Mouse (Mus musculus) ES-E14 (cell line): ENCODE data around the gene Dtx3l. TPM values are rescaled to one million over a fixed set of nuclear protein-coding genes. Genes with fewer than 3 reads are reported as not detected.

Experiments
- DNase-seq: peaks from one replicate; pipeline ENCODE4 v3.0.0-alpha.2; 2013; ENCODE audit warnings: low read depth, low spot score
- H3K27ac ChIP-seq: 2 replicates; pipeline ENCODE4 v1.5.1; 2012; ENCODE audit warnings: low read depth, mild to moderate bottlenecking, low read length, moderate library complexity, mixed read lengths; ENCODE audit not compliant: poor library complexity, insufficient read depth, severe bottlenecking
- H3K36me3 ChIP-seq: 2 replicates; pipeline ENCODE4 v1.6.1; 2012; ENCODE audit warnings: mild to moderate bottlenecking, low read length, moderate library complexity, mixed read lengths; ENCODE audit not compliant: control insufficient read depth, poor library complexity, insufficient read depth, severe bottlenecking
- H3K4me1 ChIP-seq, 2 experiments: fragments of 150-350 bp in 1 of 2; sonication (generic) in 1 of 2; 2 replicates each; pipeline ENCODE4 v1.6.1; 2012; ENCODE audit warnings: low read length in 2 of 2, mild to moderate bottlenecking in 1 of 2, mixed read lengths in 1 of 2; ENCODE audit not compliant: control insufficient read depth in 2 of 2, insufficient read depth in 2 of 2, poor library complexity in 1 of 2
- H3K4me3 ChIP-seq, 2 experiments: fragments of 150-350 bp in 1 of 2; sonication (generic) in 1 of 2; 2 replicates each; pipeline ENCODE4 v1.5.1; 2012; ENCODE audit warnings: low read length in 2 of 2, low read depth in 1 of 2, mild to moderate bottlenecking in 1 of 2, mixed read lengths in 1 of 2; ENCODE audit not compliant: insufficient read depth in 1 of 2, poor library complexity in 1 of 2, severe bottlenecking in 1 of 2
- H3K9ac ChIP-seq: 2 replicates; pipeline ENCODE4 v1.6.1; 2012; ENCODE audit warnings: low read depth, mild to moderate bottlenecking, low read length, mixed read lengths; ENCODE audit not compliant: poor library complexity, insufficient read depth, severe bottlenecking
- H3K9me3 ChIP-seq: fragments of 150-350 bp; sonication (generic); 2 replicates; pipeline ENCODE4 v1.6.1; 2012; ENCODE audit warnings: low read depth, mild to moderate bottlenecking, low read length; ENCODE audit not compliant: control insufficient read depth, insufficient read depth
- CHD2 ChIP-seq: IDR thresholded peaks from 2 replicates; pipeline ENCODE4 v1.6.1; 2014; ENCODE audit warnings: mild to moderate bottlenecking, low read depth, low read length, inconsistent platforms
- HCFC1 ChIP-seq: IDR thresholded peaks from 2 replicates; pipeline ENCODE4 v1.6.1; 2012; ENCODE audit warnings: low read length, inconsistent platforms, borderline replicate concordance; ENCODE audit not compliant: insufficient read depth
- MAFK ChIP-seq: IDR thresholded peaks from 2 replicates; pipeline ENCODE4 v1.6.1; 2014; ENCODE audit warnings: mild to moderate bottlenecking, low read depth, low read length, inconsistent platforms; ENCODE audit not compliant: insufficient read depth
- ZC3H11A ChIP-seq: IDR thresholded peaks from 2 replicates; pipeline ENCODE4 v1.6.1; 2012; ENCODE audit warnings: low read depth, mild to moderate bottlenecking, inconsistent platforms, low read length, borderline replicate concordance
- ZNF384 ChIP-seq: IDR thresholded peaks from 2 replicates; pipeline ENCODE4 v1.6.1; 2012; ENCODE audit warnings: low read depth, low read length, inconsistent platforms
- in situ Hi-C, 2 experiments: fragments of 600-800 bp; cut with MboI; formaldehyde crosslinking; loops; one replicate each; pipeline ENCODE4 v1.15.1; 2025; ENCODE audit warnings: low sequenced_read_pairs in 2 of 2, inconsistent platforms in 1 of 2; ENCODE audit not compliant: unreplicated experiment in 2 of 2
- total RNA-seq: library from RNA; depleted of rRNA; stranded (reverse); fragments of 300-350 nt; gene quantifications from 2 replicates; pipeline ENCODE4 v1.2.3, GENCODE M21; 2012

The Dtx3l gene
- total RNA-seq, 1 experiment = 3.2 TPM

GRCm38 (mm10) chr16:35951216-35951615, 12.3 kb upstream of the Dtx3l start:
- H3K4me3 ChIP-seq = no peak overlapping the region
- H3K27ac ChIP-seq = peak overlapping the region; percentile 23; the same call in 1 of the 2 replicates
- H3K9ac ChIP-seq = no peak overlapping the region
- peaks cover 0 to 9% of the 10 kb centered on the region in 2 experiments; a peak in 2 of 4 replicates for H3K4me1 ChIP-seq
- no peak for TF ChIP-seq MAFK
- TF ChIP-seq ZNF384 = no peak
- TF ChIP-seq ZC3H11A = no peak
- TF ChIP-seq CHD2 = no peak
- TF ChIP-seq HCFC1 = no peak
- DNase-seq = no peak
- in situ Hi-C loops = no loop called here
- no peaks in the 10 kb centered on the region for H3K9me3 ChIP-seq
- H3K36me3 ChIP-seq = no peaks in the 10 kb centered on the region; the same call in 1 of the 2 replicates

GRCm38 (mm10) chr16:35949264-35949663, 10.3 kb upstream of the Dtx3l start:
- Histone ChIP-seq H3K9ac (no peak overlapping the region), H3K36me3 (no peaks in the 10 kb centered on the region; the same call in 1 of the 2 replicates), H3K4me3 (no peak overlapping the region), H3K27ac (no peak overlapping the region), H3K4me1 (peaks cover 0 to 9% of the 10 kb centered on the region in 2 experiments; a peak in 2 of 4 replicates), H3K9me3 (no peaks in the 10 kb centered on the region)
- DNase-seq = no peak
- in situ Hi-C loops = no loop called here
- TF ChIP-seq MAFK (no peak), ZC3H11A (no peak), CHD2 (no peak)

- H3K9me3 ChIP-seq = no peaks in the 10 kb centered on the region
- no peak overlapping the region for H3K27ac ChIP-seq
- peak; percentile 31 for DNase-seq
- TF ChIP-seq HCFC1 (no peak), CHD2 (no peak)
- H3K9ac ChIP-seq = no peak overlapping the region
- no peak overlapping the region for H3K4me3 ChIP-seq
- peaks cover 0 to 2% of the 10 kb centered on the region in 2 experiments; a peak in 1 of 4 replicates for H3K4me1 ChIP-seq
- in situ Hi-C loops = no loop called here
- no peaks in the 10 kb centered on the region for H3K36me3 ChIP-seq
Observed at GRCm38 (mm10) chr16:35941382-35941781, 2.4 kb upstream of the Dtx3l start.

- TF ChIP-seq ZC3H11A = no peak
- TF ChIP-seq ZNF384 = no peak
- no peak for TF ChIP-seq MAFK
- no peak for TF ChIP-seq HCFC1
- no peak for TF ChIP-seq CHD2
- no peak overlapping the region; the same call in 1 of the 2 replicates for H3K9ac ChIP-seq
- no peak overlapping the region for H3K27ac ChIP-seq
- H3K4me1 ChIP-seq = peaks cover 0 to 2% of the 10 kb centered on the region in 2 experiments; a peak in 1 of 4 replicates
- no peaks in the 10 kb centered on the region for H3K9me3 ChIP-seq
- in situ Hi-C loops = no loop called here
- no peaks in the 10 kb centered on the region for H3K36me3 ChIP-seq
- peak; percentile 54 for DNase-seq
- peak overlapping the region; percentile 70 to 76; a peak in 3 of 4 replicates for H3K4me3 ChIP-seq
Observed at GRCm38 (mm10) chr16:35939690-35940089, 739 bp upstream of the Dtx3l start.

- peak overlapping the region; percentile 80; the same call in 1 of the 2 replicates for H3K9ac ChIP-seq
- TF ChIP-seq ZC3H11A = no peak
- no peak for TF ChIP-seq MAFK
- H3K4me1 ChIP-seq = peaks cover 0 to 2% of the 10 kb centered on the region in 2 experiments; a peak in 1 of 4 replicates
- H3K36me3 ChIP-seq = no peaks in the 10 kb centered on the region
- no peaks in the 10 kb centered on the region for H3K9me3 ChIP-seq
- peak; percentile 22 for DNase-seq
- no peak overlapping the region for H3K27ac ChIP-seq
- peak overlapping the region; percentile 70 to 76 for H3K4me3 ChIP-seq
- in situ Hi-C loops = no loop called here
Observed at GRCm38 (mm10) chr16:35939261-35939660, 310 bp upstream of the Dtx3l start.
